Mouse (Mus musculus): ENCODE results near the gene Hic2.

Hic2 gene

GRCm38 (mm10) chr16:17234499-17234895 lies 1.1 kb downstream of the Hic2 start:
- peak; percentile 35 to 51 for DNase-seq

GRCm38 (mm10) chr16:17234916-17235665 lies 1.7 kb downstream of the Hic2 start:
- DNase-seq: peak in 1 of 2 experiments; percentile 26

GRCm38 (mm10) chr16:17237634-17238033 lies 4.3 kb downstream of the Hic2 start:
- no peak for DNase-seq

- no peak for DNase-seq
Observed at GRCm38 (mm10) chr16:17239409-17239808, 6.0 kb downstream of the Hic2 start.

GRCm38 (mm10) chr16:17243731-17244130 lies 10.4 kb downstream of the Hic2 start:
- no peak for DNase-seq

GRCm38 (mm10) chr16:17244996-17245395 lies 11.6 kb downstream of the Hic2 start:
- no peak for DNase-seq

- DNase-seq: peak; percentile 26 to 32
Observed at GRCm38 (mm10) chr16:17247727-17248126, 14.4 kb downstream of the Hic2 start.

- DNase-seq: no peak
Observed at GRCm38 (mm10) chr16:17249135-17249534, 15.8 kb downstream of the Hic2 start.

GRCm38 (mm10) chr16:17251539-17251938 lies 18.2 kb downstream of the Hic2 start:
- peak; percentile 89 to 90 for DNase-seq

GRCm38 (mm10) chr16:17252086-17252726 lies 18.8 kb downstream of the Hic2 start:
- no peak for DNase-seq

GRCm38 (mm10) chr16:17252841-17253240 lies 19.5 kb downstream of the Hic2 start:
- no peak for DNase-seq

- DNase-seq: no peak
Observed at GRCm38 (mm10) chr16:17254005-17254597, 20.7 kb downstream of the Hic2 start.

GRCm38 (mm10) chr16:17255270-17255669 lies 21.9 kb downstream of the Hic2 start:
- DNase-seq: no peak

- DNase-seq: no peak
Observed at GRCm38 (mm10) chr16:17257359-17257821, 24.0 kb downstream of the Hic2 start.

- no peak for DNase-seq
Observed at GRCm38 (mm10) chr16:17258917-17259316, 25.5 kb downstream of the Hic2 start.

GRCm38 (mm10) chr16:17261341-17261740 lies 28.0 kb downstream of the Hic2 start:
- DNase-seq: no peak

- DNase-seq: no peak
Observed at GRCm38 (mm10) chr16:17266113-17266512, 32.7 kb downstream of the Hic2 start.

- DNase-seq: no peak
Observed at GRCm38 (mm10) chr16:17267937-17268336, 34.6 kb downstream of the Hic2 start.

GRCm38 (mm10) chr16:17269872-17270271 lies 36.5 kb downstream of the Hic2 start:
- DNase-seq: no peak

- peak; percentile 51 to 62 for DNase-seq
Observed at GRCm38 (mm10) chr16:17271124-17271523, 37.8 kb downstream of the Hic2 start.

- DNase-seq: no peak
Observed at GRCm38 (mm10) chr16:17271856-17272255, 38.5 kb downstream of the Hic2 start.

- no peak for DNase-seq
Observed at GRCm38 (mm10) chr16:17275721-17276120, 42.3 kb downstream of the Hic2 start, which contains the start of gene Tmem191c. Gene Tmem191c, plus strand, starts transcription at chr16:17276077.

Data from cerebellum, postnatal 36 days (tissue).